Mouse (Mus musculus) limb, embryonic 10.5 days (tissue): ENCODE measurements around the gene Obp2a. TPM values are rescaled to one million over a fixed set of nuclear protein-coding genes. Genes with fewer than 3 reads are reported as not detected.
"Not testable (repeated sequence)": the region's sequence is repeated elsewhere in the genome, so short reads cannot be mapped to it uniquely, and the experiment has no call there.

Experiments
- DNase-seq: peaks from one replicate; pipeline ENCODE4 v3.0.0-alpha.2; 2017; ENCODE audit warnings: low spot score
- H3K27ac ChIP-seq: fragments of 300-500 bp; sonication (generic); 2 replicates; pipeline ENCODE4 v1.5.1; 2016; ENCODE audit warnings: mild to moderate bottlenecking
- H3K27me3 ChIP-seq: fragments of 300-500 bp; sonication (generic); 2 replicates; pipeline ENCODE4 v1.6.1; 2016; ENCODE audit warnings: low read depth, mild to moderate bottlenecking; ENCODE audit not compliant: poor library complexity, severe bottlenecking
- H3K36me3 ChIP-seq: fragments of 300-500 bp; sonication (generic); 2 replicates; pipeline ENCODE4 v1.6.1; 2016; ENCODE audit warnings: mild to moderate bottlenecking, moderate library complexity
- H3K4me1 ChIP-seq: fragments of 300-500 bp; sonication (generic); 2 replicates; pipeline ENCODE4 v1.6.1; 2016
- H3K4me3 ChIP-seq: fragments of 300-500 bp; sonication (generic); 2 replicates; pipeline ENCODE4 v1.5.1; 2016; ENCODE audit warnings: mild to moderate bottlenecking, moderate library complexity
- H3K9me3 ChIP-seq: fragments of 300-500 bp; sonication (generic); replicated peaks from 2 replicates; pipeline ENCODE4 v1.6.1; 2016; ENCODE audit warnings: mild to moderate bottlenecking
- WGBS: fragments of 180-500 bp; shearing (Covaris S2); methylation state at CpG from one replicate; pipeline ENCODE4 v1.1.7; 2016; 5-methylcytosine and 5-hydroxymethylcytosine counted together
- polyA plus RNA-seq: library from polyadenylated mRNA; unstranded; fragments of >200 nt; fragmentation: Nextera tagmentation; extraction: Ambion mirVana; gene quantifications from 2 replicates; pipeline ENCODE4 v1.2.1, GENCODE M21; 2016

Gene Obp2a
- polyA plus RNA-seq, 1 experiment from 2014 or later = not detected

- not testable (repeated sequence) for DNase-seq, H3K4me1 ChIP-seq, H3K9me3 ChIP-seq, H3K27me3 ChIP-seq, H3K27ac ChIP-seq, H3K4me3 ChIP-seq, H3K36me3 ChIP-seq
- WGBS = 85% methylated on average over 3 of the region's 3 CpGs
Observed at GRCm38 (mm10) chr2:25736709-25737108, 36.9 kb downstream of the Obp2a start, which contains the start of gene Obp2b. Obp2b (plus strand) TSS chr2:25737009.

- H3K27me3 ChIP-seq = no peaks in the 10 kb centered on the region
- H3K9me3 ChIP-seq = no peaks in the 10 kb centered on the region
- H3K4me3 ChIP-seq = no peak overlapping the region
- no peak for DNase-seq
- WGBS = 66% methylated on average over 1 of the region's 1 CpGs
- no peak overlapping the region for H3K27ac ChIP-seq
- H3K4me1 ChIP-seq = no peaks in the 10 kb centered on the region
- H3K36me3 ChIP-seq = no peaks in the 10 kb centered on the region
Observed at GRCm38 (mm10) chr2:25741671-25742070, 41.8 kb downstream of the Obp2a start.

Other genes with a start within 250 kb of the Obp2a start
- 0.30 and 1.1 TPM in 2 replicates for gene Clic3, start 243.2 kb upstream of the Obp2a start, polyA plus RNA-seq
- 10.0 and 14.6 TPM in 2 replicates for gene Paxx, start 238.9 kb upstream of the Obp2a start, polyA plus RNA-seq
- gene Ptgds, start 230.0 kb upstream of the Obp2a start, polyA plus RNA-seq = not detected in 2 replicates
- not detected in 2 replicates for gene Lcn12, start 206.1 kb upstream of the Obp2a start, polyA plus RNA-seq
- gene Fbxw5, start 199.3 kb upstream of the Obp2a start, polyA plus RNA-seq = 83.6 and 94.6 TPM in 2 replicates
- 6.1 and 7.0 TPM in 2 replicates for gene C8g, start 198.3 kb upstream of the Obp2a start, polyA plus RNA-seq
- gene Traf2, start 153.1 kb upstream of the Obp2a start, polyA plus RNA-seq = 46.1 and 46.2 TPM in 2 replicates
- 307 and 320 TPM in 2 replicates for gene Edf1, start 142.2 kb upstream of the Obp2a start, polyA plus RNA-seq
- gene Mamdc4, start 125.2 kb upstream of the Obp2a start, polyA plus RNA-seq = 2.3 and 8.2 TPM in 2 replicates
- 157 and 161 TPM in 2 replicates for gene Phpt1, start 124.8 kb upstream of the Obp2a start, polyA plus RNA-seq
- 0.06 and 0.08 TPM in 2 replicates for gene Ajm1, start 118.3 kb upstream of the Obp2a start, polyA plus RNA-seq
- gene Rabl6, start 91.5 kb upstream of the Obp2a start, polyA plus RNA-seq = 83.3 and 88.5 TPM in 2 replicates
- 0.13 TPM in 1 of 2 replicates, not detected in the other for gene Ccdc183, start 82.4 kb upstream of the Obp2a start, polyA plus RNA-seq
- 17.0 and 20.7 TPM in 2 replicates for gene Tmem141, start 78.0 kb upstream of the Obp2a start, polyA plus RNA-seq
- 0.34 and 0.43 TPM in 2 replicates for gene Fcna, start 72.0 kb upstream of the Obp2a start, polyA plus RNA-seq
- not detected in 2 replicates for gene Lcn8, start 46.9 kb upstream of the Obp2a start, polyA plus RNA-seq
- not detected in 2 replicates for gene Lcn5, start 42.1 kb upstream of the Obp2a start, polyA plus RNA-seq
- gene Lcn6, start 23.3 kb upstream of the Obp2a start, polyA plus RNA-seq = not detected in 2 replicates
- gene Lcn10, start 17.3 kb upstream of the Obp2a start, polyA plus RNA-seq = not detected in 2 replicates
- 73.4 and 77.5 TPM in 2 replicates for gene Bmyc, start 6.7 kb downstream of the Obp2a start, polyA plus RNA-seq
- gene Obp2b, start 37.0 kb downstream of the Obp2a start, polyA plus RNA-seq = not detected in 2 replicates
- not detected in 2 replicates for gene Lcn3, start 65.5 kb downstream of the Obp2a start, polyA plus RNA-seq
- not detected in 2 replicates for gene Lcn11, start 77.0 kb downstream of the Obp2a start, polyA plus RNA-seq
- gene Gm13539, start 82.2 kb downstream of the Obp2a start, polyA plus RNA-seq = not detected in 2 replicates
- not detected in 2 replicates for gene Glt6d1, start 115.8 kb downstream of the Obp2a start, polyA plus RNA-seq
- not detected in 2 replicates for gene Lcn9, start 123.1 kb downstream of the Obp2a start, polyA plus RNA-seq
- not detected in 2 replicates for gene Sohlh1, start 147.2 kb downstream of the Obp2a start, polyA plus RNA-seq
- gene Kcnt1, start 163.7 kb downstream of the Obp2a start, polyA plus RNA-seq = 0.20 TPM in 1 of 2 replicates, not detected in the other